Mouse (Mus musculus): ENCODE measurements around the gene Ston2. TPM values are rescaled to one million over a fixed set of nuclear protein-coding genes. Genes with fewer than 3 reads are reported as not detected.
"Not testable (repeated sequence)": the region's sequence is repeated elsewhere in the genome, so short reads cannot be mapped to it uniquely, and the experiment has no call there.

Ston2 gene
- polyA plus RNA-seq, 1 experiment from 2014 or later = 6.7 TPM

DNA sequence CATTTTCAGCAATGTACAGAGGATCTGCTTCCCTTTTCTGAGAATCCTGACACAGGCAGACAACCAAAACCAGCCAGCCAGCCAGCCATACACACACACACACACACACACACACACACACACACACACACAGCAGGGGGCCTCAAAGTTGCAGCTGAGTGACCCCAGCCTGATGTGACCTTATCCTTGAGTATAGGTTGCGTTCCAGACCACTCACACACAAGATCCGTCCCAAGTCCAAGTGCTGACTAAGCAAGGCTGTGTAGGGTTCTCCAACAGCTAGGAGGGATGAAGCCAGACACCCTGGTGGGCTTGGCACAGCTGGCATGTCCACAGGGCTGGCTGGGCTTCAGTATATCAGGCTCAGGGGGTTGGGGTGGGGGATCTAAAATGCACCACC lies 23.7 kb downstream of the Ston2 start:
- no peak for ATAC-seq (ENCODE audit: low FRiP score, low read depth)
- Histone ChIP-seq H3K9ac (no peak overlapping the region), H3K36me3 (no peaks in the 10 kb centered on the region), H3K27me3 (no peaks in the 10 kb centered on the region), H3K4me1 (replicated peaks) (peaks cover 27% of the 10 kb centered on the region), H3K9me3 (no peaks in the 10 kb centered on the region), H3K4me3 (no peak overlapping the region), H3K4me2 (no peak overlapping the region), H3K27ac (replicated peaks) (no peak overlapping the region)
- 46% methylated on average over 2 of the region's 2 CpGs for WGBS

DNA sequence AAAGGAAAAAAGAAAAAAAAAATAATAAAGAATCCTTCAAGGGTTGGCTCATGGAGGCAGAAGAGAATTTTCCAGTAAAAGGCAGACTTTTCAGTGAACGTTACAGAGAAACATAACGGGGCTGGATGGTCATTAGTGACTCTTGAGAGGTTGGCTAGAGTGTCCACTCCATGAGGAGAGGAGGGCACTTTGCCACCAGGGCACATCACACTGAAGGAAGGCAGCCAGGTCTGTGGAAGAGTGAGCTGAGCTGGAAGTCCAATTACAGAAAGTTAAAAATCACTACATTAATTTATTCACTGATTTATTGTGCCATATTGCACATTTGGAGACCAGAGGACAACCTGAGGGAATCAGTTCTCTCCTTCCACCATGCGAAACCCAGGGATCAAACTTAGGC lies 28.4 kb downstream of the Ston2 start:
- H3K4me3 ChIP-seq = no peak overlapping the region
- H3K27me3 ChIP-seq = no peaks in the 10 kb centered on the region
- no peak overlapping the region for H3K27ac ChIP-seq (replicated peaks)
- H3K4me2 ChIP-seq = no peak overlapping the region
- H3K4me1 ChIP-seq (replicated peaks) = peaks cover 9% of the 10 kb centered on the region
- H3K9ac ChIP-seq = no peak overlapping the region
- no peak for ATAC-seq (ENCODE audit: low FRiP score, low read depth)
- no peaks in the 10 kb centered on the region for H3K36me3 ChIP-seq
- 84% methylated on average over 3 of the region's 3 CpGs for WGBS
- H3K9me3 ChIP-seq = no peaks in the 10 kb centered on the region

DNA sequence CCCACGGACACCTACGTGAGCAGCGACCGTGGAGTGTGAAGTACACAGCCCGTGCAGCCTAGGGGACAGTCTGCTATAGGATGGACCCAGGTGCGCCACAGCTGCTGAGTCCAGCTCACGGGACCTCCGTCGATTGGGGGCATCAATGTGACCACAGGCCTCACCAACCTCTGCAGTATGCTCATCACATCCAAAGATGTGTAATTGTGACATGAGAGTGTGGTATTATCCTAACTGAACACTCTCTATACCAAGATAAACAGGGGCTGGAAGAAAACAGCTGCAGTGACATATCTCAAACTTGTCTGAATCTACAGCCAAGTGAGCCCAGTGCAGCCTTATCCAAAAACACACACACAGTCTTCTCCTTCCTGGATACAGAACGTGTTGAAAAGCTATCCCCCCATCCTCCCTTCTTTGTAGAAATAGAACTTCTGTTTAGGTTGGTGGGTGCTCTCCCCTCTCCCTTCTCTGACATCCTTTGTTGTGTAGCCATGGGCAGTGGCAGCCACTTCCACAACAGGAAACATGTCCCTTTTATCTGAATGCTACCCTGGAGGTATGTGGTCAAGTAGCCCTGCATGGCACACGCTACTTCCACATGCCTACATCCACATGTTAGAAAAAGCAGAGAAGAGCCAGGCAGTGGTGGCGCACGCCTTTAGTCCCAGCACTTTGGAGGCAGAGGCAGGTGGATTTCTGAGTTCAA lies 30.2 kb downstream of the Ston2 start:
- Histone ChIP-seq H3K4me1 (replicated peaks) (no peaks in the 10 kb centered on the region), H3K36me3 (no peaks in the 10 kb centered on the region), H3K9ac (no peak overlapping the region), H3K4me2 (no peak overlapping the region), H3K27me3 (no peaks in the 10 kb centered on the region), H3K4me3 (no peak overlapping the region), H3K9me3 (no peaks in the 10 kb centered on the region), H3K27ac (replicated peaks) (no peak overlapping the region)
- no peak for ATAC-seq (ENCODE audit: low FRiP score, low read depth)
- 77% methylated on average over 13 of the region's 13 CpGs for WGBS

DNA sequence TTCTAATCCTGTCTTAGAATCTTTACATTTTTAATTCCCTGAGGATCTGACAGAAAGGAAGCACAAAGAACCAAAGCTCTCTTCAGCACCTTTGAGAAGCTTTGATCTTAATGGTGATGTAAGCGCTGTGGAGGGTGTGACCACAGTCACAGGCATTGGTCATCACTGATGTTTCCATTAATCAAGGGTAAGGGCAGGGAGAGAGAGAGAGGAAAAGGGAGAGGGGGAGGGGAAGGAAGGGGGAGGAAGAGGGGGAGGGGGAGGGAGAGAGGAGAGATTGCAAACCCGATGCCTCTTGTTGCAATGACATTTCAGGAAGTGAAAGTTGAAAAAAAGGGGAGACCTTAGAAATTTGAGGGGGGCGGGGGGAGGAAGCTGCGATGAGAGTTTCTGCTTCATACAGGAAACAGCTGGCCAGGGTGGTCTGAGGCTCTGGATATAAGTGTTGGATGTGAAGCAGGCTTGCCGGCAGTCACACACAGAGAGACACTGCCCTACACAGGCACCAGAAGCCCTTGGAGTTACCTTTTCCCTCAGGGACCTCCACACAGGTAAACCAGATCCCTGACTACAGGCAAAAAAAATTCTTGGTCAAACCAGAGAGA lies 31.5 kb downstream of the Ston2 start:
- no peaks in the 10 kb centered on the region for H3K4me1 ChIP-seq (replicated peaks)
- H3K9ac ChIP-seq = no peak overlapping the region
- no peak overlapping the region for H3K4me2 ChIP-seq
- no peak overlapping the region for H3K4me3 ChIP-seq
- H3K9me3 ChIP-seq = no peaks in the 10 kb centered on the region
- H3K27me3 ChIP-seq = no peaks in the 10 kb centered on the region
- H3K36me3 ChIP-seq = no peaks in the 10 kb centered on the region
- no peak for ATAC-seq (ENCODE audit: low FRiP score, low read depth)
- 66% methylated on average over 5 of the region's 5 CpGs for WGBS
- H3K27ac ChIP-seq (replicated peaks) = no peak overlapping the region

DNA sequence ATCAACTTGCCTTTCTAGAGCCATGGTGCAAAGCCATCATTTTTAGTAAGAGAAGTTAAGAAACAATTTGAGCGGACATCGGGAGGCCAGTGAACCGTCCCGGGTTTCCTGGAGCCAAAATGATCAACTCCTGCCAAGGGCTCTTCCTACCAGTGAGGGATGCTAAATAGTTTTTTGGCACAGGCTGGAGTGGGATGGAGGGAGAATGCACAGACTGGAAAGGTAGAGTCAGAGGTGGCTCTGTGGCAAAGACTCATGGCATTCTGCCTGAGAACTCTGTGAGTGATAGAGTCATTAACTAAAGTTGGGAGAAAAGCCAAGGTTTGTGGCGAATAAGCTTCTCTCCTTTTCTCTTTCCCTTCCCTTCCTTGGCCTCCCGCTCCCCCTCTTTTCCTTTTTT lies 33.6 kb downstream of the Ston2 start:
- H3K4me3 ChIP-seq = no peak overlapping the region
- H3K27ac ChIP-seq (replicated peaks) = no peak overlapping the region
- H3K4me1 ChIP-seq (replicated peaks) = peaks cover 10% of the 10 kb centered on the region
- 64% methylated on average over 6 of the region's 6 CpGs for WGBS
- no peak overlapping the region for H3K4me2 ChIP-seq
- H3K27me3 ChIP-seq = no peaks in the 10 kb centered on the region
- peak; percentile 87 for ATAC-seq (ENCODE audit: low FRiP score, low read depth)
- H3K36me3 ChIP-seq = no peaks in the 10 kb centered on the region
- no peak overlapping the region for H3K9ac ChIP-seq
- no peaks in the 10 kb centered on the region for H3K9me3 ChIP-seq

DNA sequence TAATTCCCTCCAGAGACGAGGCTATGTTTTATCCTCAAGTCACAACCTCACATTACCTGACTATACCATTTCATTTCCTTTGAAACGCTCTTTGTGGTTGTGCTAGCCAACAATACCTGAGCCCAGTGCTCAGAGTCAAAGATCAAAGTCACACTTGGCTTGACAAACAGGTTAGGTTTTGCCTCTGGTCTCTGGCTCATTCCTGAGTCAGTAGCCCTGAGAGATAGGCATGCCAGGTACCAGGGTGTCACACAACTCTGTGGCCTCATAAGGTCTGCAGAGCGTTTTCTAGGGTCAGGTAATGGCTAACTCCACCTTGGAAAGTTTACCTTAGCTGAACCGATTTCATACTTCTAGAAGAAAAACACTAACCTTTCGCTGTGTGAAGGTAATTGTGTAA lies 35.5 kb downstream of the Ston2 start:
- WGBS = 93% methylated on average over 5 of the region's 5 CpGs
- no peak overlapping the region for H3K4me3 ChIP-seq
- no peak overlapping the region for H3K4me2 ChIP-seq
- H3K27ac ChIP-seq (replicated peaks) = no peak overlapping the region
- peaks cover 26% of the 10 kb centered on the region for H3K4me1 ChIP-seq (replicated peaks)
- ATAC-seq (ENCODE audit: low FRiP score, low read depth) = no peak
- no peaks in the 10 kb centered on the region for H3K9me3 ChIP-seq
- H3K36me3 ChIP-seq = no peaks in the 10 kb centered on the region
- no peak overlapping the region for H3K9ac ChIP-seq
- no peaks in the 10 kb centered on the region for H3K27me3 ChIP-seq

DNA sequence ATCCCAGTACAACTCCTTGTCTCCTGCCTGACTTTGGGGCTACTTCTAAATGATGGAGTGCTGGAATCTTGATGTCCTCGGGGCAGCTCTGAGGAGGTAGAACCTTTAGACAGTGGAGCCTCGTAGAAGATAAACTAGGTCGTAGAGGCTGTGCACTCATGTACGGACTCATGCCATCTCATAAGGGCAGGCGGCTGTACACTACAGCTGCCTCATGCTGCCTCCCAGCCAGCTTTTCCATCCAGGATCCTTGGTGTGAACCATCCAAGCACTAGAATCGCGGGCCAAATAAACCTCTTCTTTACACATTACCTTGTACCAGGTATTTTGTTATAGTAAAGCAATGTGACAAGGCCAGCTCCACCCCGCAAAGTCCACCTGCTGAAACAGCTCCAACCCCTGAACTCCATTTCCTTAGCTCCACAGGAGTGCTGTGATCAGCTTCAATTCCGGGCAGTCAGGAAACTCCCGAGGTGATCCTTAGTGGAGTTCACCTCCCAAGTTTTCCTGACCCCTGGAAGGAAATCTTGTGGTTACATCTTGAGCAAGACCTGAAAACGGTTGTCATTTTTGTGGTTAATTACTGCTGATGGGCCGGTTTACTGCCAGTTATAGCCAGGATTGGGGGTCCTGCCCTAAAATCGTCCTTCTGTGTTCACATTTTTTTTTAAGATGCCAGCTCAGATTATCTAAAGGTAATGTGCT lies 36.1 kb downstream of the Ston2 start:
- H3K9me3 ChIP-seq = no peaks in the 10 kb centered on the region
- H3K27ac ChIP-seq (replicated peaks) = no peak overlapping the region
- H3K4me1 ChIP-seq (replicated peaks) = peaks cover 28% of the 10 kb centered on the region
- H3K4me3 ChIP-seq = no peak overlapping the region
- H3K27me3 ChIP-seq = no peaks in the 10 kb centered on the region
- no peak overlapping the region for H3K4me2 ChIP-seq
- no peak for ATAC-seq (ENCODE audit: low FRiP score, low read depth)
- WGBS = 91% methylated on average over 13 of the region's 13 CpGs
- H3K9ac ChIP-seq = no peak overlapping the region
- no peaks in the 10 kb centered on the region for H3K36me3 ChIP-seq

DNA sequence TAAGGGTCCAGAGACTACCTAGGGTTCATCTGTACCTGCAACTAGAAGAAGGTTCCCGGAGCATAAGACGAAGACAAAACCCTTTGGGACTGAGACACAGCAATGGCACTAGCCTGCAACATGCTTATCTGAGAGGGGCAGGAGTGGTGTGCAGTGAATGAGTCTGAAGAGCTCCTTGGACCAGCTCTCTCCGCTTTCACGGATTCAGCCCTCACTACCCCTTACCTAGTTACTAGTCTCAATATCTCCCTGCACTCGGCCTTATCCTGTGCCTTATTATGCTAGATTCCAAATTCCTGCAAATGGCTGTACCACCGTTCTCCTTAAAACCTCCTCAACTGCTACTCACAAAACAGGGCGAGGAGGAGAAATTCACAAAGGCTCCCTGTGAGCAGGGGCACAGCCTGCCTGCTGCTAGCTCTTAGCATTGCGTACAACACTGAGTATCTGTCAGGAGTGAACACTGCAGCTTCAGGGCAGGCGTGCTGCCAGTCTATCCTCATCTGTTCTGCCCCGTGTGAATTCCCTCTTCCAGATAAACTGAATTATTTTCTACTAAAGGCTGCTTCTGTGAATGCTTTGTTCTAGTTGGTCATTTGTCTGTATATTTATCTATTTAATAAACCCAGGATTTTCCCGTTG lies 38.5 kb downstream of the Ston2 start:
- Histone ChIP-seq H3K4me1 (replicated peaks) (peaks cover 35% of the 10 kb centered on the region), H3K4me3 (no peak overlapping the region), H3K27me3 (no peaks in the 10 kb centered on the region), H3K9me3 (no peaks in the 10 kb centered on the region), H3K4me2 (0 out of 2 replicates have a peak overlapping the region, but pooled peaks have one; percentile 3), H3K36me3 (no peaks in the 10 kb centered on the region), H3K27ac (replicated peaks) (peak overlapping the region; percentile 72), H3K9ac (peak overlapping the region; percentile 26; the same call in 1 of the 2 replicates)
- peak; percentile 77; the same call in 1 of the 2 replicates for ATAC-seq (ENCODE audit: low FRiP score, low read depth)
- 59% methylated on average over 11 of the region's 11 CpGs for WGBS

DNA sequence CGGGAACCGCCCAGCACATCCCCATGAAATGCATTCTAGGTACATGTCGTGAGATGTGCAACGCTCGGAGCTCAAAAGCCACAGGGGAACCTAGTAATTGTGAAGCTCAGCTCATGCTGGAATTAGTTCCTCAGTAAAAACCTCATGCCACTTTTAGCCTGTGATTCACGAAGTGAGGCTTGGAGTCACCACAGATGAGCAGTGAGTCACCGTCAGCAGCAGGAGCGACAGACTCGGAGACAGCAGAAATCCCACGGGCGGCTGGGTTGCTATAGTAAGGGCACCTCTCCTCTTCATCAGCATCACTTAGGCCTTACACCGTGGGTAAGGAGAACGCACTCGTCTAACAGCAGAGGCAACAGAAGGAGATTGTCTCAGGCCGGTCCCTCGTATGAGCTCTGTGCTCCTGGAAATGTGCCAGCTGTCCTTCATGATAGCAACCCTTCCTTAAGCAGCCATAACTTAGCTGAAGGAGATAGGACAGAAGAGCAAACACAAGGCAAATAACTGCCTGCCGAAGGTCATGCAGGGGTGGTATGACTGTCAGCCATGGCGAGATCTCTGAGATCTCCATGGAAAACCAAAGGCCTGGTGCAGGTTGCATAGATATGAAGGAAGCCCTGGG lies 39.8 kb downstream of the Ston2 start:
- Histone ChIP-seq H3K4me3 (no peak overlapping the region), H3K36me3 (no peaks in the 10 kb centered on the region), H3K9ac (no peak overlapping the region), H3K4me1 (replicated peaks) (peaks cover 35% of the 10 kb centered on the region), H3K27ac (replicated peaks) (no peak overlapping the region), H3K9me3 (no peaks in the 10 kb centered on the region), H3K27me3 (no peaks in the 10 kb centered on the region), H3K4me2 (no peak overlapping the region)
- 50% methylated on average over 18 of the region's 18 CpGs for WGBS
- ATAC-seq (ENCODE audit: low FRiP score, low read depth) = 0 out of 2 replicates have a peak, but pooled peaks have one; percentile 7

DNA sequence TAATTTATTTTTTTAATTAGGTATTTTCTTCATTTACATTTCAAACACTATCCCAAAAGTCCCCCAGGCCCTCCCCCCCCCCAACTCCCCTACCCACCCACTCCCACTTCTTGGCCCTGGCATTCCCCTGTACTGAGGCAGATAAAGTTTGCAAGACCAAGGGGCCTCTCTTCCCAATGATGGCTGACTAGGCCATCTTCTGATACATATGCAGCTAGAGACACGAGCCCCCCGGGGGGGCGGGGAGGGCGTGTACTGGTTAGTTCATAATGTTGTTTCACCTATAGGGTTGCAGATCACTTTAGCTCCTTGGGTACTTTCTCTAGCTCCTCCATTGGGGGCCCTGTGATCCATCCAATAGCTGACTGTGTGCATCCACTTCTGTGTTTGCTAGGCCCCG lies 41.3 kb downstream of the Ston2 start:
- not testable (repeated sequence) for H3K36me3 ChIP-seq; H3K9me3 ChIP-seq; H3K9ac ChIP-seq; H3K4me2 ChIP-seq; H3K27ac ChIP-seq (replicated peaks); H3K27me3 ChIP-seq; H3K4me3 ChIP-seq; ATAC-seq (ENCODE audit: low FRiP score, low read depth)
- H3K4me1 ChIP-seq (replicated peaks) = peaks cover 35% of the 10 kb centered on the region
- WGBS = 98% methylated on average over 5 of the region's 5 CpGs

DNA sequence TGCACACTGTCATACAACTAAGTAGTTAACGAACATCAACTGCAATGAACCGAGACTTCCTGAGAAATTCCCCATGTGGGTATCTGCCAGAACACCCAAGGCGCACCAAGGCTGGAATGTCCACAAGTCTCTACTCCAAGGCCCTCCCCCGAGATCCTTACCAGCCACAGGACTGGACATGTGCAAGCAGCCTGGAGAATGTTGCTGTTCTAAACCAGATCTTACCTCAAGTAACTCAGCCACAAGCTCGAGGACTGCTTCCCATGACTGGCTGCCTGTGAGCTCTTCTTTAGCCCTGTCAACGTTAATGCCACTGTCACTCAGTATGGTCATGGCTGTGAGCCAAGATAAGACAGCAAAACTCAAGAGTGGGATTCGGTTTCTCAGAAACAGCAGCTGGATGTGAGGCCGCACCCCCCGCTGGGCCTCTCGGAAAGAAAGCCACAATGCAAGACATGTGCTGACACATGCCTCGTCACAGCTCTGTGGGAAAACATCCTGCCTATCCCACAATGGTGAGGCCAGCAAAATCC lies 42.4 kb downstream of the Ston2 start:
- H3K9ac ChIP-seq = no peak overlapping the region
- no peak overlapping the region for H3K4me3 ChIP-seq
- H3K27ac ChIP-seq (replicated peaks) = no peak overlapping the region
- H3K9me3 ChIP-seq = no peaks in the 10 kb centered on the region
- peaks cover 35% of the 10 kb centered on the region for H3K4me1 ChIP-seq (replicated peaks)
- WGBS = 55% methylated on average over 11 of the region's 11 CpGs
- no peaks in the 10 kb centered on the region for H3K27me3 ChIP-seq
- no peaks in the 10 kb centered on the region for H3K36me3 ChIP-seq
- no peak overlapping the region for H3K4me2 ChIP-seq
- no peak for ATAC-seq (ENCODE audit: low FRiP score, low read depth)
